Mouse (Mus musculus) CH12.LX (cell line): ENCODE results near the gene Btnl9.

Experiments used
- EP300 ChIP-seq: IDR thresholded peaks from 2 replicates; pipeline ENCODE4 v1.6.1; 2011; ENCODE audit warnings: low read length, improper control_type of control experiment
- MEF2A ChIP-seq: IDR thresholded peaks from 2 replicates; pipeline ENCODE4 v1.6.1; 2014; ENCODE audit warnings: low read depth, mild to moderate bottlenecking, inconsistent platforms, low read length, improper control_type of control experiment, borderline replicate concordance
- PAX5 ChIP-seq: IDR thresholded peaks from 2 replicates; pipeline ENCODE4 v1.6.1; 2012; ENCODE audit warnings: low read length, inconsistent platforms, mixed read lengths
- POLR2A ChIP-seq: IDR thresholded peaks from 2 replicates; pipeline ENCODE4 v1.6.1; 2011; ENCODE audit warnings: low read depth, mild to moderate bottlenecking, improper control_type of control experiment, low read length
- USF1 ChIP-seq: IDR thresholded peaks from 2 replicates; pipeline ENCODE4 v1.6.1; 2014; ENCODE audit warnings: low read depth, mild to moderate bottlenecking, inconsistent platforms, low read length, improper control_type of control experiment

GRCm38 (mm10) chr11:49205080-49205590 lies 18.2 kb upstream of the Btnl9 start:
- TF ChIP-seq EP300 = peak; percentile 84
- TF ChIP-seq USF1 = no peak
- TF ChIP-seq MEF2A = no peak
- no peak for TF ChIP-seq PAX5
- TF ChIP-seq POLR2A = no peak
